Mouse (Mus musculus) brain, adult 2 months (tissue): ENCODE data around the gene Hcfc1.
A peak's percentile ranks its signal among the peaks of the same experiment; 100 is the strongest.

Source experiments
- DNase-seq: peaks from one replicate; pipeline ENCODE4 v3.0.0; 2011; ENCODE audit warnings: low read depth, low spot score

The Hcfc1 gene

DNA sequence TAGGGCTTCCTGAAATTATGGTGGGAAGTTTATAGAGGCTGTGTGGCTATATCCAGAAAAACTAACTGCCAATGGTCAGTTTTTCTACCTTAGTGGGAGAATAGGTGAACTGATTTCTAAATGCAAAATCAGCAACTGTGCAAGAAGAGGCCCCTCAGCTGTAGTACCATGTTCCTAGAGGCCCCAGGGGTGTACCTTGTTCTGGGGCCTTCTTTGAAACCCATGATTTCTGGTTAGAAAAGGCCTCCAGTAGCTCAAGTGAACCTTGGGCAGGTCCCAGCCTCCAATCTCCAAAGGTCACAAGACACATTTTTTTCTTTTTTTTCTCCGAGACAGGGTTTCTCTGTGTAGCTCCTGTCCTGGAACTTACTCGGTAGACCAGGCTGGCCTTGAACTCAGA, 23.9 kb downstream of the Hcfc1 start:
- DNase-seq = no peak

GRCm38 (mm10) chrX:73941860-73942259, 24.3 kb downstream of the Hcfc1 start:
- no peak for DNase-seq

DNA sequence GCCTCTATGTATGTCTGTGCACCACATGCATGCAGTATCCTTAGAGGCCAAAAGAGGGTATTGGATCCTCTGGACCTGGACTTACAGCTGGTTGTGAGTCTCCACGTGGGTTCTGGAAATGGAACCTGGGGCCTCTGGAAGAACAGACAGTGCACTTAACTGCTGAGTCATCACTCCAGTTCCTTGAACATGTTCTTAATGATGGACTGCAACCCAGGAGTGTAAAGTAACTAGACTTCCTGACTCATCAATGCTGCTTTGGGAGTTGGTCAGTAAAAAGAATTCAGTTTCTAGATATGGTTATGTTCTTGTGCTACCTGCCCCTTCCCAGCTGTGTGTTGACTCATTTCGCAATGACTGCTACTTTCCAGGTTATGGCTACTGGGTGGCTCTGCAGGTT, 34.3 kb downstream of the Hcfc1 start:
- no peak for DNase-seq

- DNase-seq = peak; percentile 32
Measured at GRCm38 (mm10) chrX:73930402-73931062, 35.6 kb downstream of the Hcfc1 start, which contains the start of gene Renbp. Gene Renbp (minus strand): TSS chrX:73930850.

DNA sequence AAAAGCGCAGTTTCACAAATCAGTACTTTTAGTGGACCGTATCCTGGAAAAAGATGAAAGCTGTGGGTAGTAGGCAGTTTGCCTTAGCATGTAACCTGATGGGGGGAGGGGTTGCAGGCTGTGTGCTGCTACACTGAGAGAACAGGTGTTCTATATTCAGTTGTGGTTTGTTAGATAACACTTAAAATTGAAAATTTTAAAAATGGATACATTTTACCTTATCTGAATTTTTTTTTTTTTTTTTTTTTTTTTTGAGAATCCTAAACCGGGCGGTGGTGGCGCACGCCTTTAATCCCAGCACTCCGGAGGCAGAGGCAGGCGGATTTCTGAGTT, 43.6 kb downstream of the Hcfc1 start:
- peak; percentile 16 for DNase-seq

DNA sequence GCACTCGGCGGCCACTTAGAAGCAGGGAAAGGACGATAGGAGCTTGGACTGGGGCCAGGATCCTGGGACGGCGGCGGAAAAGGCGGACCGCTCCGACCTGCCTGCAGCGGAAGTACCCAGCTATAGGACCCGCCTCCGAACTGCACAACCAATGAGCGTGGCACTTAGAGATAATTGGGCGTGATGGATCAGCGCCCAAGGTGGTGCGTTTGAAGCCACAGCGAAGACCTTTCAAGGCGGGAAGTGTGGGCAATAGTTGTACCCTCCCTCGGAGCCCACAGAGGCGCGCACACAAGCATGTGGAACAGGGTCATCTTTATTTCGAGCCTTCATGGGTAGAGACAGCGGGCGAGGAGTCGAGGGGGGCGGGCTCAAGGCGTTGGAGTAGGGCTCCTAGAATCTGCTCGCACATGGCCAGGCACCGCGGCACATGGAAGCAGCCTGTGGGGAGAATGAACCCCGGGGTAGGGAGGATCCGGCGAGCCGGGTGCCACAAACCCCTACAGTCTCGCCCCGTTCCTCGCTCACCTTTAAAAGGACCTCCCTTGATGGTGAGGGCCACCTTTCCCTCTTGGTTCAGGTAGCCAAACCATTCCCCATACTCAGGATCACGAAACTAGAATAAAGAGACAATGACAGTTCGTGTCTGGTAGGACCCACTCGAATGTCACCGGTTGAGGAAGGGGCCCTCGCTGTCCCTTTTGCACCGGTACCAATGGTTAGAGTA, 44.2 kb downstream of the Hcfc1 start, which contains the start of the genes Arhgap4 and Naa10:
Gene Arhgap4, minus strand, starts transcription at position 48 of the 727 bp plus-strand sequence.
Gene Naa10, minus strand, starts transcription at position 122 of the 727 bp plus-strand sequence.
- peak; percentile 97 for DNase-seq

- no peak for DNase-seq
Measured at GRCm38 (mm10) chrX:73921285-73921822, 44.8 kb downstream of the Hcfc1 start.

DNA sequence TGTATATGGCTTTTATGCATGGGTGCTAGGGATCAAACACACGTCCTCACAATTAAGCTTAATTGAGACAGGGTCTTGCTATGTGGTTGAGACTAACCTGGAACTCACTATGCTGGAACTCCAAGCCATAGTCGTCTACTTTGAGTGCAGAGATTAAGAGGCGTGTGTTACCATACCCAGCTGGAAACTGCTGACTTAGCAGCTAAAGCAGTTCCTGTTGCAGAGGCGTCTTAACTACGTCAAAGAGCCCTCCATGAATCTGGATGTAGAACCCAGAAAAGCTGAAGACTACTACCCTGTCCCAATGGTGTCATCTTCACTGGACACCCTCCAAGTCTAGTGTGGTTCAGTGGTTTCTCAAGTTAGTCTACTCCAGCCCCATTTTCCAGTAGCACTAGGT, 47.5 kb downstream of the Hcfc1 start:
- no peak for DNase-seq

DNA sequence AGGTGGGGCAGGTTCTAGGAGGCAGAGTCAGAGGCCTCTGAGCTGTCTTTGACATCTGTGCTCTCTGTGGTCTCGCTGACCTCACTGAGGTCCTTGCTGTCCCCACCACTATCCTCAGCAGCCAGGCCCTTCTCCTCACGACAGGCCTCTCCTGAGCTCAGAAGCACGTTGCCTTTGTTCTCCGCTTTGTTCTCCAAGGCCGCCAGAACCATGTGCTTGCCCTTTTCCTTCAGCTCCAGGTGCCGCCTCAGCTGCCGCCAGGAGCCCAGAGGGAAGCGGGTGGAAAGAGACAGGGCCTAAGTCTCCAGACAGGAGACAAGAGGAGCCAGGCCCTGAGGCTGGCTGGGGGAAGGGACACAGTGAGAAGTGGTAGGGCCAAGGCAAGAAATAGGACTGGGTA, 49.2 kb downstream of the Hcfc1 start:
- DNase-seq = no peak

DNA sequence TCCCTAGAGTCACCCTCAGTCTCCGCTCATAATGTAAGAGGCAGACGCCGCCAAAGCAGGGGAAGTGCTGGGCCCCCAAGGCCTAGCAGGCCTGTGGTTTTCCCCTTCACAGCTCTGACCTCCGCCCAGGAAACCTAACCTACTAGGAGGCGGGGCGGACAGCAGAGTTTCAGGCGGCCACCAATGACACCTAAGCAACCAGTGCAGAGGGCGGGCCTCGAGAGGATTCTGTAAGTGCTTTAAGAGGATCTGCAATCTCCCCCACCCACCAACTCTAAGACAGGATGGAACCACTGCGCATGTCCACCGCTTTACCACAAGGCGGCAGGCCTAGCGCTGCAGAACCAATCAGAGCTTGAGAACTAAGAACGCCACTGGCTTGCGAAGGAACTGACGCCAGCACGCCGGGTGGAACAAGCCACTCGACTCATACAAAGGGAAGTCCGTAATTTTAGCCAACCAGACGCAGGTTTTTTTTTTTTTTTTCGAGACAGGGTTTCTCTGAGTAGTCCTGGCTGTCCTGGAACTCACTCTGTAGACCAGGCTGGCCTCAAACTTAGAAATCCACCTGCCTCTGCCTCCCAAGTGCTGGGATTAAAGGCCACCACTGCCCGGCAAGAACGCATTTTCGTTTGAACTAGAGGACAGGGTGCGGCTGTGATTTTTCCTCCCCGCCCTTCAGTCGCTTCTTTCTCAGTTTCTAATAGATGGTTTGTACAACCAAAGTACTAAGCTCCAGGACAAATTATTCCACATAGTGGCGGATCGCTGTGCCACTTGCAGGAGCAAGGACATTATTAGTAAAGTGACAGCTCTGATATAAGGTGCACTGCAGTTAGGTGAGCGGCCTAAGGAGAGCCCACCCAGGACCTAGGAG, 51.1 kb downstream of the Hcfc1 start:
- DNase-seq = peak; percentile 99

DNA sequence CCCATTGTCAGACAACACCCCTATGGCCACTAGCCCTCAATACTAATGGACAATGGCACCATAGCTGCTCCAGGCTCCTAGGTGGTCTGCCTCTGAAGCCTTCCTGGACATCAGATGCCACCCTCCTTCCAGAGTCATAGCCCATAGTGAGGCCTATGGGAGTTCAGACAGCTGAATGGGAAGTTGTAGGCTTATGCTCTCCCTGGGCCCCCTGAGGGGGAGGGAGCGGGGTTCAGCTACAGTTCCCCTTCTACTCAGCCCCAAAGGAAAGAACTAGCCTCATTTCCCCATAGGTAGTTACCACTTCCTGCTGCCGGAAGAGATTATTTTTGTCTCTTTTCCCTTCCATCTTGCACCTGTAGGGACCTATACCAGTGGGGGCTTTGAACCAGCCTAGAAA, 54.6 kb downstream of the Hcfc1 start:
- no peak for DNase-seq

- DNase-seq = no peak
Measured at GRCm38 (mm10) chrX:73911156-73911555, 55.0 kb downstream of the Hcfc1 start.

- no peak for DNase-seq
Measured at GRCm38 (mm10) chrX:73910451-73910850, 55.7 kb downstream of the Hcfc1 start.

- DNase-seq = no peak
Measured at GRCm38 (mm10) chrX:73910049-73910448, 56.1 kb downstream of the Hcfc1 start.

GRCm38 (mm10) chrX:73897959-73898358, 68.2 kb downstream of the Hcfc1 start:
- DNase-seq = no peak

- peak; percentile 81 for DNase-seq
Measured at GRCm38 (mm10) chrX:73895719-73896118, 70.4 kb downstream of the Hcfc1 start, which contains the start of gene L1cam. Gene L1cam (minus strand): TSS chrX:73896105.

- peak; percentile 36 for DNase-seq
Measured at GRCm38 (mm10) chrX:73892833-73893232, 73.3 kb downstream of the Hcfc1 start.
